Mouse (Mus musculus): ENCODE measurements around the gene Trmt1. TPM values are rescaled to one million over a fixed set of nuclear protein-coding genes. Genes with fewer than 3 reads are reported as not detected.

Gene Trmt1
- 100 to 1,000 TPM; 160 to 178 TPM for total RNA-seq (2023)

DNA sequence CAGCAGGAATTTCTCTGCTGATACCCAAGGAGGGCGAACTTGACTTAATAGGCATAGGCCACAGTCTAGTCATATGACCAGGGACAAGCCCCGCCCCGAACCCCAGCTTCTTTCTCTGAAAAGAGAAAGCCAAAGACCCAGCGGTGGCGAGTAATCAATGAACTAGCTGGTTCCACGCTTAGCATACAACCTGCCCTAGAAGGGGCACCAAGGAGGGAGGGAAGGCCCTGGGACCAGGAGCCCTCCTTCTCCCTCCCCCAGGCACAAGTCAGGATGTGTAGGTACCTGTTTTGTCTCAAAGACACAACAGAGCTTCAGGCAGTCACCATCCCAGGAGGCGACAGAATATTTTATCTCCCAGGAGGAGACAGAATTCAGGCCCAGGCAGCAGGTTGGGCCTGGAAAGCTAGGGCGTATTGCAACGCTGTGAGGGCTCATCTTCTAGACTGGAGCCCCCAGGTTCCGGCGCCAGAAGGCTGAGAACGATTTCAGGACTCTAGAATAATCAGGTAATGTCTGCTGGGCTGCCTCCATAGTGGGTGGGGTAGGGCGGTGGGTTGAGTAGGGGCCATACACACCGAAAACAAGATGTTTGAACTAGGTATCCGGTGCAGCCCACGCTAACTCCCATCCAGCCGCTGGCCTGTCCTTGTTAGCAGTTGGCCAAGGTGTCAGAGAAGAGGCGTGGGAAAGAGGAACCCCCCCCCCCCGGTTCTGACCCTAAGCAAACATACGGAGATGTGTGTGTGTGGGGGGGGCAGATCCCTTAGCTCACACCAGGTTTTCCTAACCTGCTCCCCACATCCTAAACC, at the start of gene Trmt1:
Gene Trmt1, plus strand, starts transcription at position 117 of the 812 bp plus-strand sequence.

GRCm38 (mm10) chr8:84662581-84663065, 23.5 kb upstream of the Trmt1 start, which contains the start of gene Ier2:
Ier2 (minus strand) TSS chr8:84662852.

GRCm38 (mm10) chr8:84687705-84688100, 1.6 kb downstream of the Trmt1 start, which contains the start of gene Nacc1:
Nacc1 (minus strand) TSS chr8:84687862.

DNA sequence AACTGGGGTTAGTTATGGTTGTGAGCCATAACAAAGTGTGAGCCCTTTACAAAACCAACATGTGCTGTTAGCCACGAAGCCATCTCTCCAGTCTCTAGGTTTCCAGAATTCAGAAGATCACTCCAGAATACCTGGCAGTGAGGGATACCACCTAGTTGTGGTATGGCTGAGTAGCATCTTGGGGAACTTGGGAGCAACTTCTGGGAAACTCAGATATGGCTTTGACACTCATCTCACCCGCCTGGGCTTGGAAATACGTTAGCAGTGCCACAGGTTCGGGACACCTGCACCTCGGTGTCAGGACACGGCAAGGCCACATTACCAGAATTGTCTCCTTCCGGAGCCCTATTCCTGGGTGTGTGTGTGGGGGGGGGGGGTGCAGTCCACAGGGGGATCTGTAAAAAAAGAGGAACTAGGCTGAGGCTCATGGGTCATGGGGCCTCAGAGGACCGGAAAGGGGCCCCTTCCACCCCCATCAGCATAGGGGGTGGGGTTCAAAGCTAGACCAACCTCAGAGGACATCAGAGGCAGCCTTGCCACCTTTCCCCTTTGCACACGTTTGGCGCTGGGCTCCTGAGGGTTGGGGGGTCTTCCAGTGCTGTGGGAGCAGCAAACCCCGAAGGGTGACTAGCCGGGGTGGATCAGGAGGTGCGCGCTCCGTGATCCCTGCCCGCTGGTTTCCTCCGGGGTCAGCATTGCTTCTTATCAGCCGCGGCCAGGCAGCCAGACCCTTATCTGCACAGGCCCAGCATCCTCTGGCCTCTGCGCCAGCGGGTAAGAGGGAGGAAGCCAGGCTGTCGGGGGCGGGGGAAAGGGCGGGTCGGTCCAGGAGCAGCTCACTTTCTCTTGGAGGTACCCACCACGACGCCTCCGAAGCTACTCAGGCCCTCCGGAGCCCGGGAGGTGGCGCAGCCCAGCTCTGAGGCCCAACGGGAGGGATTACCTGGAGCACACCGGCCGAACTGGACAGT, 15.1 kb downstream of the Trmt1 start, which contains the start of gene Lyl1:
Gene Lyl1, plus strand, starts transcription at position 517 of the 971 bp plus-strand sequence.

GRCm38 (mm10) chr8:84722850-84723570, 36.9 kb downstream of the Trmt1 start, which contains the start of gene G430095P16Rik:
G430095P16Rik (plus strand) TSS chr8:84723007.

Other genes starting within 250 kb of the Trmt1 start
- gene Ier2, start 23.5 kb upstream of the Trmt1 start, total RNA-seq (2023): 100 to 1,000 TPM; 200 TPM
- 10 to 100 TPM; 50.6 to 58.0 TPM for gene Nacc1, start 1.6 kb downstream of the Trmt1 start, total RNA-seq (2023)
- 1 to 10 TPM in 1 of 2 experiments, under 1 TPM in 1; 0.53 to 1.6 TPM for gene Lyl1, start 15.2 kb downstream of the Trmt1 start, total RNA-seq (2023)
- gene G430095P16Rik, start 36.7 kb downstream of the Trmt1 start, total RNA-seq (2023): 10 to 100 TPM; 10.2 to 13.2 TPM
- gene Nfix, start 114.0 kb downstream of the Trmt1 start, total RNA-seq (2023): 10 to 100 TPM in 1 of 2 experiments, 1 to 10 TPM in 1; 9.5 to 14.2 TPM
- gene Dand5, start 136.5 kb downstream of the Trmt1 start, total RNA-seq (2023): 1 to 10 TPM; 4.3 TPM
- 10 to 100 TPM; 17.9 to 19.1 TPM for gene Gadd45gip1, start 145.2 kb downstream of the Trmt1 start, total RNA-seq (2023)
- 10 to 100 TPM; 66.8 to 83.2 TPM for gene Rad23a, start 154.4 kb downstream of the Trmt1 start, total RNA-seq (2023)
- gene Calr, start 160.6 kb downstream of the Trmt1 start, total RNA-seq (2023): 100 to 1,000 TPM; 469 to 498 TPM
- 10 to 100 TPM; 82.8 to 83.0 TPM for gene Farsa, start 170.7 kb downstream of the Trmt1 start, total RNA-seq (2023)
- 1 to 10 TPM; 3.1 to 6.1 TPM for gene Syce2, start 185.8 kb downstream of the Trmt1 start, total RNA-seq (2023)
- gene Gcdh, start 207.6 kb downstream of the Trmt1 start, total RNA-seq (2023): 10 to 100 TPM; 24.0 to 27.5 TPM
- 1 to 10 TPM; 1.5 to 3.6 TPM for gene Klf1, start 215.6 kb downstream of the Trmt1 start, total RNA-seq (2023)
- gene Dnase2a, start 222.3 kb downstream of the Trmt1 start, total RNA-seq (2023): 10 to 100 TPM in 1 of 2 experiments, 1 to 10 TPM in 1; 7.9 to 10.2 TPM

Data from T-cell, adult 66 days (primary cell).